Mouse (Mus musculus): Measurements from ENCODE around the gene Rnf225. TPM values are rescaled to one million over a fixed set of nuclear protein-coding genes. Genes with fewer than 3 reads are reported as not detected.
A peak's percentile ranks its signal among the peaks of the same experiment; 100 is the strongest.
"Not testable (repeated sequence)": the region's sequence is repeated elsewhere in the genome, so short reads cannot be mapped to it uniquely, and the experiment has no call there.

The Rnf225 gene
- polyA plus RNA-seq (2012; rRNA removed), result 0.69 and 0.86 TPM in 2 replicates

- no peak for DNase-seq (ENCODE audit: extremely low spot score in 1 of 2, low spot score in 1 of 2)
These were observed at the start of gene Rnf225 for GRCm38 (mm10) chr7:12927191-12927680. Rnf225 (plus strand) TSS chr7:12927416.

GRCm38 (mm10) chr7:12880036-12880435, 47.2 kb upstream of the Rnf225 start:
- DNase-seq (ENCODE audit: extremely low spot score in 1 of 2, low spot score in 1 of 2), result no peak

- not testable (repeated sequence) for DNase-seq (ENCODE audit: extremely low spot score in 1 of 2, low spot score in 1 of 2)
These were observed 46.7 kb upstream of the Rnf225 start for GRCm38 (mm10) chr7:12880497-12880896.

- peak; percentile 96 to 97 for DNase-seq (ENCODE audit: extremely low spot score in 1 of 2, low spot score in 1 of 2)
These were observed 46.1 kb upstream of the Rnf225 start, which contains the start of gene Zfp128 for GRCm38 (mm10) chr7:12880911-12881660. Zfp128 (plus strand) TSS chr7:12881177.

- DNase-seq (ENCODE audit: extremely low spot score in 1 of 2, low spot score in 1 of 2), result peak in 1 of 2 experiments; percentile 28
These were observed 40.5 kb upstream of the Rnf225 start for GRCm38 (mm10) chr7:12886563-12887266.

GRCm38 (mm10) chr7:12887585-12887984, 39.6 kb upstream of the Rnf225 start:
- DNase-seq (ENCODE audit: extremely low spot score in 1 of 2, low spot score in 1 of 2), result no peak

- no peak for DNase-seq (ENCODE audit: extremely low spot score in 1 of 2, low spot score in 1 of 2)
These were observed 36.3 kb upstream of the Rnf225 start for GRCm38 (mm10) chr7:12890928-12891327.

- no peak for DNase-seq (ENCODE audit: extremely low spot score in 1 of 2, low spot score in 1 of 2)
These were observed 35.9 kb upstream of the Rnf225 start for GRCm38 (mm10) chr7:12891334-12891733.

GRCm38 (mm10) chr7:12897655-12898410, 29.4 kb upstream of the Rnf225 start, which contains the start of gene Zscan22:
Zscan22 (plus strand) TSS chr7:12897815.
- peak; percentile 96 to 97 for DNase-seq (ENCODE audit: extremely low spot score in 1 of 2, low spot score in 1 of 2)

- DNase-seq (ENCODE audit: extremely low spot score in 1 of 2, low spot score in 1 of 2), result no peak
These were observed 25.7 kb upstream of the Rnf225 start for GRCm38 (mm10) chr7:12901517-12901916.

- DNase-seq (ENCODE audit: extremely low spot score in 1 of 2, low spot score in 1 of 2), result no peak
These were observed 23.6 kb upstream of the Rnf225 start for GRCm38 (mm10) chr7:12903623-12904022.

- DNase-seq (ENCODE audit: extremely low spot score in 1 of 2, low spot score in 1 of 2), result no peak
These were observed 22.1 kb upstream of the Rnf225 start for GRCm38 (mm10) chr7:12905146-12905545.

GRCm38 (mm10) chr7:12909498-12909962, 17.7 kb upstream of the Rnf225 start:
- peak; percentile 64 to 90 for DNase-seq (ENCODE audit: extremely low spot score in 1 of 2, low spot score in 1 of 2)

- DNase-seq (ENCODE audit: extremely low spot score in 1 of 2, low spot score in 1 of 2), result peak in 1 of 2 experiments; percentile 73
These were observed 17.0 kb upstream of the Rnf225 start for GRCm38 (mm10) chr7:12910181-12910668.

- no peak for DNase-seq (ENCODE audit: extremely low spot score in 1 of 2, low spot score in 1 of 2)
These were observed 13.7 kb upstream of the Rnf225 start for GRCm38 (mm10) chr7:12913556-12913955.

- not testable (repeated sequence) for DNase-seq (ENCODE audit: extremely low spot score in 1 of 2, low spot score in 1 of 2)
These were observed 6.7 kb upstream of the Rnf225 start for GRCm38 (mm10) chr7:12920495-12920894.

GRCm38 (mm10) chr7:12921318-12921704, 5.9 kb upstream of the Rnf225 start:
- peak in 1 of 2 experiments; percentile 44 for DNase-seq (ENCODE audit: extremely low spot score in 1 of 2, low spot score in 1 of 2)

- peak; percentile 99 for DNase-seq (ENCODE audit: extremely low spot score in 1 of 2, low spot score in 1 of 2)
These were observed 5.3 kb upstream of the Rnf225 start, which contains the start of gene Rps5 for GRCm38 (mm10) chr7:12921705-12922465. Rps5 (plus strand) TSS chr7:12922290.

GRCm38 (mm10) chr7:12922729-12923128, 4.5 kb upstream of the Rnf225 start:
- DNase-seq (ENCODE audit: extremely low spot score in 1 of 2, low spot score in 1 of 2), result no peak

GRCm38 (mm10) chr7:12926316-12926715, 900 bp upstream of the Rnf225 start:
- no peak for DNase-seq (ENCODE audit: extremely low spot score in 1 of 2, low spot score in 1 of 2)
